Mouse (Mus musculus): ENCODE results near the gene Ttc13. TPM values are rescaled to one million over a fixed set of nuclear protein-coding genes. Genes with fewer than 3 reads are reported as not detected.

Gene Ttc13
- polyA plus RNA-seq, 1 experiment, result 25.6 TPM

GRCm38 (mm10) chr8:124631966-124632365, 89.8 kb downstream of the Ttc13 start:
- Histone ChIP-seq H3K79me2 (ENCODE audit: control insufficient read depth, insufficient read depth) (no peaks in the 10 kb centered on the region), H3K36me3 (ENCODE audit: control insufficient read depth, insufficient read depth) (peaks cover 13% of the 10 kb centered on the region), H3K27me3 (ENCODE audit: control insufficient read depth, insufficient read depth, insufficient read length) (no peaks in the 10 kb centered on the region), H3K4me3 (no peak overlapping the region), H3K4me2 (ENCODE audit: low read depth) (no peak overlapping the region), H3ac (ENCODE audit: control insufficient read depth, insufficient read length) (no peak overlapping the region)
- no peak for TF ChIP-seq TCF3 (IDR thresholded peaks at IDR 0.05; ENCODE audit: insufficient read length, low read depth)
- TF ChIP-seq REST (IDR thresholded peaks at IDR 0.05; ENCODE audit: insufficient read depth, insufficient read length), result no peak
- peak in 1 of 3 experiments; percentile 50 for TF ChIP-seq MYOG (IDR thresholded peaks at IDR 0.05; ENCODE audit: control insufficient read depth in 1 of 3, insufficient read depth in 1 of 3, insufficient read length in 2 of 3, low read depth in 2 of 3)
- TF ChIP-seq SRF (IDR thresholded peaks at IDR 0.05; ENCODE audit: control insufficient read depth, insufficient read length, low read depth), result no peak
- no peak for TF ChIP-seq POLR2A (IDR thresholded peaks at IDR 0.05; ENCODE audit: insufficient read length, low read depth)
- TF ChIP-seq MYOD1 (IDR thresholded peaks at IDR 0.05; ENCODE audit: control insufficient read depth in 1 of 3, insufficient read length in 2 of 3, low read depth in 2 of 3), result peak in 2 of 3 experiments; percentile 12 to 73
- TF ChIP-seq USF1 (IDR thresholded peaks at IDR 0.05; ENCODE audit: low read depth), result no peak
- TF ChIP-seq MAX (IDR thresholded peaks at IDR 0.05; ENCODE audit: low read depth), result no peak
- no peak for TF ChIP-seq CEBPB (IDR thresholded peaks at IDR 0.05; ENCODE audit: insufficient read depth, poor library complexity, severe bottlenecking)
- TF ChIP-seq E2F4 (IDR thresholded peaks at IDR 0.05; ENCODE audit: insufficient read depth), result no peak

- peaks cover 3% of the 10 kb centered on the region for H3K36me3 ChIP-seq (ENCODE audit: control insufficient read depth, insufficient read depth)
- H3K4me2 ChIP-seq (ENCODE audit: low read depth), result no peak overlapping the region
- H3ac ChIP-seq (ENCODE audit: control insufficient read depth, insufficient read length), result no peak overlapping the region
- no peaks in the 10 kb centered on the region for H3K27me3 ChIP-seq (ENCODE audit: control insufficient read depth, insufficient read depth, insufficient read length)
- TF ChIP-seq POLR2AphosphoS2 (IDR thresholded peaks at IDR 0.05; ENCODE audit: insufficient read length, low read depth) (no peak), CEBPB (IDR thresholded peaks at IDR 0.05; ENCODE audit: insufficient read depth, poor library complexity, severe bottlenecking) (no peak), MYOG (IDR thresholded peaks at IDR 0.05; ENCODE audit: control insufficient read depth in 1 of 3, insufficient read depth in 1 of 3, insufficient read length in 2 of 3, low read depth in 2 of 3) (no peak), MAX (IDR thresholded peaks at IDR 0.05; ENCODE audit: low read depth) (no peak), REST (IDR thresholded peaks at IDR 0.05; ENCODE audit: insufficient read depth, insufficient read length) (no peak), USF1 (IDR thresholded peaks at IDR 0.05; ENCODE audit: low read depth) (no peak), POLR2A (IDR thresholded peaks at IDR 0.05; ENCODE audit: insufficient read length, low read depth) (no peak), E2F4 (IDR thresholded peaks at IDR 0.05; ENCODE audit: insufficient read depth) (no peak), TCF3 (IDR thresholded peaks at IDR 0.05; ENCODE audit: insufficient read length, low read depth) (no peak)
- H3K4me3 ChIP-seq, result no peak overlapping the region
- no peaks in the 10 kb centered on the region for H3K79me2 ChIP-seq (ENCODE audit: control insufficient read depth, insufficient read depth)
These were observed 90.9 kb downstream of the Ttc13 start for GRCm38 (mm10) chr8:124630891-124631290.

GRCm38 (mm10) chr8:124630489-124630888, 91.3 kb downstream of the Ttc13 start:
- Histone ChIP-seq H3ac (ENCODE audit: control insufficient read depth, insufficient read length) (no peak overlapping the region), H3K79me2 (ENCODE audit: control insufficient read depth, insufficient read depth) (no peaks in the 10 kb centered on the region), H3K36me3 (ENCODE audit: control insufficient read depth, insufficient read depth) (peaks cover 2% of the 10 kb centered on the region), H3K27me3 (ENCODE audit: control insufficient read depth, insufficient read depth, insufficient read length) (no peaks in the 10 kb centered on the region), H3K4me3 (no peak overlapping the region), H3K4me2 (ENCODE audit: low read depth) (no peak overlapping the region)
- TF ChIP-seq MYOD1 (IDR thresholded peaks at IDR 0.05; ENCODE audit: control insufficient read depth in 1 of 3, insufficient read length in 2 of 3, low read depth in 2 of 3), result peak in 2 of 3 experiments; percentile 28 to 65
- TF ChIP-seq MYOG (IDR thresholded peaks at IDR 0.05; ENCODE audit: control insufficient read depth in 1 of 3, insufficient read depth in 1 of 3, insufficient read length in 2 of 3, low read depth in 2 of 3), result peak; percentile 16 to 72 (median 24)
- TF ChIP-seq MAX (IDR thresholded peaks at IDR 0.05; ENCODE audit: low read depth), result no peak

GRCm38 (mm10) chr8:124626251-124626650, 95.5 kb downstream of the Ttc13 start:
- TF ChIP-seq USF1 (IDR thresholded peaks at IDR 0.05; ENCODE audit: low read depth) (no peak), MYOD1 (IDR thresholded peaks at IDR 0.05; ENCODE audit: control insufficient read depth in 1 of 3, insufficient read length in 2 of 3, low read depth in 2 of 3) (no peak), TCF12 (IDR thresholded peaks at IDR 0.05; ENCODE audit: insufficient read depth, poor library complexity, severe bottlenecking) (no peak)
- no peak overlapping the region for H3K4me2 ChIP-seq (ENCODE audit: low read depth)

More at GRCm38 (mm10) chr8:124626251-124626650, 95.5 kb downstream of the Ttc13 start:
- no peaks in the 10 kb centered on the region for H3K27me3 ChIP-seq (ENCODE audit: control insufficient read depth, insufficient read depth, insufficient read length)
- no peak overlapping the region for H3ac ChIP-seq (ENCODE audit: control insufficient read depth, insufficient read length)
- H3K4me3 ChIP-seq, result no peak overlapping the region
- no peaks in the 10 kb centered on the region for H3K79me2 ChIP-seq (ENCODE audit: control insufficient read depth, insufficient read depth)
- no peaks in the 10 kb centered on the region for H3K36me3 ChIP-seq (ENCODE audit: control insufficient read depth, insufficient read depth)

Other genes starting within 250 kb of the Ttc13 start
- 26.3 TPM for gene Cog2, start 201.2 kb downstream of the Ttc13 start, polyA plus RNA-seq (2012; fragmentation: generic; extraction: Trizol)
- gene Agt, start 152.3 kb downstream of the Ttc13 start, polyA plus RNA-seq (2012; fragmentation: generic; extraction: Trizol), result 0.70 TPM
- gene Capn9, start 145.9 kb downstream of the Ttc13 start, polyA plus RNA-seq (2012; fragmentation: generic; extraction: Trizol), result 0.04 TPM
- 102 TPM for gene 2310022B05Rik, start 58.6 kb downstream of the Ttc13 start, polyA plus RNA-seq (2012; fragmentation: generic; extraction: Trizol)
- gene Arv1, start 156 bp upstream of the Ttc13 start, polyA plus RNA-seq (2012; fragmentation: generic; extraction: Trizol), result 10.0 TPM
- gene Fam89a, start 29.8 kb upstream of the Ttc13 start, polyA plus RNA-seq (2012; fragmentation: generic; extraction: Trizol), result 0.36 TPM
- gene Trim67, start 71.1 kb upstream of the Ttc13 start, polyA plus RNA-seq (2012; fragmentation: generic; extraction: Trizol), result 0.01 TPM
- gene Gnpat, start 141.1 kb upstream of the Ttc13 start, polyA plus RNA-seq (2012; fragmentation: generic; extraction: Trizol), result 95.4 TPM
- gene 2810004N23Rik, start 141.1 kb upstream of the Ttc13 start, polyA plus RNA-seq (2012; fragmentation: generic; extraction: Trizol), result 27.1 TPM
- 8.8 TPM for gene Exoc8, start 175.7 kb upstream of the Ttc13 start, polyA plus RNA-seq (2012; fragmentation: generic; extraction: Trizol)
- gene Sprtn, start 175.9 kb upstream of the Ttc13 start, polyA plus RNA-seq (2012; fragmentation: generic; extraction: Trizol), result 13.3 TPM
- 35.8 TPM for gene Egln1, start 227.3 kb upstream of the Ttc13 start, polyA plus RNA-seq (2012; fragmentation: generic; extraction: Trizol)